Mouse (Mus musculus): ENCODE data around the gene Fkbp15.

The Fkbp15 gene

DNA sequence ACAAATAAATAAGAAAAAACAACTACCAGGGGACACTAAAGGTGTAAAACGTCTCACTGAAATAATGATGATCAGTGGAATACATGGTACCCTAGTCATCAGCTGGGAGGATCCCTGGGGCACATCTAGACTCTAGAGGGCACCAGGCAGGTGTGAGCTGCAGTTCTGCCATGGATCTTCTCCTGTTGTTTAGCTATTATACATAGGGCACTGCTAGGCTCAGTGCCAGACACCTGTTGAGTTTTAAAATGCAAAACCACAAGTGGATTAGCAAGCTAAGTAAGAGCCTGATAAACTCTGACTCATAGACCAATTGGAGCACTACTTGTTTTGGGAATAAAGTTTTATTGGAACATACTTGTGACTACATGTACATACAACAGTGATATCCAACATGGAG, 42.1 kb downstream of the Fkbp15 start:
- DNase-seq (ENCODE audit: low spot score in 2 of 2): no peak

DNA sequence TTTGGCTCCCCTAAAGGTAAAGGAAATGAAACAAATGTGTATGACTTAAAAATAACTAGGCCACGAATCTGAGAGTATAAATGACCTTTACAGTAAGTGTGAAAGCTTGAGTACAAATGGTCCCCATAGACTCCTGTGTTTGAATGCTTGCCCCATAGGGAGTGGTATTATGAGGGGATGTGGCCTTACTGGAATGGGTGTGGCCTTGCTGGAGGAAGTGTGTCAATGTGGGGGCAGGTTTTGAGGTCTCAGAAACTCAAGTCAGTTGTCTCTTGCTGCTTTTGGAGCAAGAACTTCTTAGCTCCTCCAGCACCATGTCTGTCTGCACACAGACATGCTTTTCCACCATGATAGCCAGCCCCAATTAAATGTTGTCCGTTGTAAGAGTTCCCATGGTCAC, 43.9 kb downstream of the Fkbp15 start:
- DNase-seq (ENCODE audit: low spot score in 2 of 2): no peak

DNA sequence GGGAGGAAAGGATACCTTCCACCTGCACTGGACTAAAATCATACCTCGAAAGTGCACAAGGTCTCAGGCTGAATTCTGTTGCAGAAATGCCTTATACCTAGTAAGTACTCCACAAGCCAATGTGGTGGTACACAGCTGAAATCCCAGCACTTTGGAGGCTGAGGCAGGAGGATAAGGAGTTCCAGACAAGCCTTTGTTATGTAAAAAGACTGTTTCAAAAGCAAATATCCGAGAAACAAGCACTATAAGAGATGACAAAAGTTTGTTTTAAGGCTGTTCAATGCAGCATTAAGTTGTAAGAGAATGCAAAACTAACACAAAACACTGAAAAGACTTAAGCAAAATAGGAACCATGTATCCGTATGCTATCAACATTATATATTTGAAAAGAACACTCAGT, 45.8 kb downstream of the Fkbp15 start:
- DNase-seq (ENCODE audit: low spot score in 2 of 2): no peak

DNA sequence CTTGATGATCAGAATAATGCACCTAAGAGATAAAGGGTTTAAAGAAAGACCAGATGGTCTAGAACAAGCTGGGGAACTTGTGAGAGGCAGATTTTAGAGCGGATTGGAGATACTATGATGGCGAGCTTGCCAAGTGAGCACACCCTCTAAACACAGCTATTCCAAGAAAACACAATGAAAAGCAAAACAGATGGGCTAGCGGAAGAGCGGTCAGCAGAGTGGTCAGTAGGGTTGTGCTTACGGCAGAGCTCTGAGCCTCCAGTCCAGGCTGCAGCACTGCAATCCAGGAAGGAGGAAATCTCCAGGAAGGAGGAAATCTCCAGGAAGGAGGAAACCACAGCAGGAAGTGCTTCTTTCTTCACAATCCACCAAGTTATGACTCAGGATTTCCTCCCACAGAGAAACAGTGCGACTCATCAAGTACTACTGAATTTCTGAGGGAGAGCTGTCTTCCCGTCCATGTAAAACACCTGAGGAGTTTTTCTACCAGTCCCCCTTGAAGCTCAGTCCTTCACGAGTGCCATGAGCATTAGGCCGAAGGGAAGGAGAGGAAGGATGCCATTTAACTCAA, 46.6 kb downstream of the Fkbp15 start:
- no peak for DNase-seq (ENCODE audit: low spot score in 2 of 2)

DNA sequence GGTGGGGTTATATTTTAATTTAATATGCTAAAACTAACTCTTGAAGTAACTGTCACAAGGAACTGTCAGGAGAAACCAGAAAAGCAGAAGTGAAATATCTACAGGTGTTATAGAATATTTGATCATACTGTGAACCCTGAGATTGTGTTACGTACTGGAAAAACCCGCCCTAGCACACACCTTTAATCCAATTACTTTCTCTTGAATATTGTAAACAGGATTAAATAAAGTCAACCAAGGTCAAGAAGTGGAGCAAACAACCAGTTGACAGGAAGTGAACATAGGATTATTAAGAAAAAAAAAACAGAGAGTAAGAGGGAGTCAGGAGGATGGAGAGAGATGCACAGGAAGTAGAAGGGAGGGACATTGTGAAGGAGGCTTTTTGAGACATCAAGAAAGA, 47.5 kb downstream of the Fkbp15 start:
- DNase-seq (ENCODE audit: low spot score in 2 of 2): no peak

DNA sequence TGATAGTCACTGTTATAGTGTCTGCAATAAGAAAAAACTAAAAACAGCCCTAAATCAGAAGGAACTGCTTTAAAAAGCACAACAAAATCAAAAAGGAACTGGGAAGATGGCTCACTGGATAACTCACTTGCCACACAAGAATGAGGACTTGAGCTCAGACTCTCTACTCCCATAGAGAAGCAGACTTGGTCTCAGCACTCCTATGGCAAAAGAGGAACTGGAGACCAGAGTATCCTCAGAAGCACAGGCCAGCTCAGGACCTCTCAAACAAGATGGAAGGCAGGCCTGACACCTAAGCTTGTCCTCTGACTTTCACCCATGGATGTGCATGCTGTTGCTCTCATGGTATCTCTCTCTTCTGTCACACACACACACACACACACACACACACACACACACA, 51.9 kb downstream of the Fkbp15 start:
- no peak for DNase-seq (ENCODE audit: low spot score in 2 of 2)

DNA sequence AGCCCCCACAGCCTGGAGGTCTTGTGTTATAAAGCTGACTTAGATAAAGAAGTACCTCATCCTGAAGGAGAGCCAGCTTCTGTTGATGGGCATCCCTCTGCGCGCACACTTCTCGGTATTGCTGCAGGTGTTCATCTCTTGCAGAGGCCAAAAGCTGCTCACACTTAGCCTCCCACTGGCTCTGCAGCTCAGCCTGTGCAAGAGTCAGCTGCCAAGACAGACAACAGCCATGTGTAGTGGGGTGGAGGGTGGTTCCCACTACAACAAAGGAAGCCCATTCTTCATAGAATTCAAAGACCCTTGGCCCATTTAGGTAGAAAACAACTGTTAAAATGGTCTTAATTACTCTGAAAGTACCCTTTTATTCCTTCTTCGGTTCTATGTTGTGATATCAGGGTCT, 53.5 kb downstream of the Fkbp15 start:
- DNase-seq (ENCODE audit: low spot score in 2 of 2): no peak

DNA sequence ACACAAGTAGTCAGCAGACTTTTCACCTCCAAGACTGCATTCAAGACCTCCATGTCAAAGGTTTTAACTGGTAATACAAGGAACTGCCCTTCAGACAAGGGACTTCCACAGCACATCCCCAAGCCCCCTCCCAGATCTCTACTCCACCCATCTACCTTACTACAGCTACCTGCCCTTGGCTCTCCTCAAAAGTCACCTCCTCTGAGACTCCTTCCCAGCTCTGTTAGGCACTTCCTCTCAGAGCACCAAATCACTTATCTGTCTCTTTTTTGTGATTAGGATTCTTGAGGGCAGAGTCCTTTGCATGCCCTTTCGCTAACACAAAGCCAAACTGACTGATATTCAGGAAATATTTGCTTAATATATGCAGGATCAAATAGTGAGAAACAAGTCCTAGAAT, 54.0 kb downstream of the Fkbp15 start:
- DNase-seq (ENCODE audit: low spot score in 2 of 2): no peak

DNA sequence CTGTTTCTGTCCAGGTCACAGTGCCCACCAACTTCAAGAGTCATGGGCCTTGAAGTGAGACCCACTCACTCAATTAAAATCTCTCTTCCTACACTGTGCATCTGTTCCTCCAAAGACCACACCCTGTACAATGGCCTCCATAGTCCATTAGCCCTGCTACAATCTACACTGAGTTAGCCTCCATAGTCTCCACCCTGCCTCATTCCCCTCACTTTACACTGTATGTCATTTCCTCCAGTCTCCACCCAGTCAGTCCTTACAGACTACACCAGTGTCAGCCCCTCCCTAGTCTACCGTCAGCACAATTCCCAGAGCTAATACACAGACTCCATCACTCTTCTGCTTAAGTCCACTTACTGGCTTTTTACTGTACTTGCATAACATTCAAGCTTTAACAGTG, 57.1 kb downstream of the Fkbp15 start:
- no peak for DNase-seq (ENCODE audit: low spot score in 2 of 2)

DNA sequence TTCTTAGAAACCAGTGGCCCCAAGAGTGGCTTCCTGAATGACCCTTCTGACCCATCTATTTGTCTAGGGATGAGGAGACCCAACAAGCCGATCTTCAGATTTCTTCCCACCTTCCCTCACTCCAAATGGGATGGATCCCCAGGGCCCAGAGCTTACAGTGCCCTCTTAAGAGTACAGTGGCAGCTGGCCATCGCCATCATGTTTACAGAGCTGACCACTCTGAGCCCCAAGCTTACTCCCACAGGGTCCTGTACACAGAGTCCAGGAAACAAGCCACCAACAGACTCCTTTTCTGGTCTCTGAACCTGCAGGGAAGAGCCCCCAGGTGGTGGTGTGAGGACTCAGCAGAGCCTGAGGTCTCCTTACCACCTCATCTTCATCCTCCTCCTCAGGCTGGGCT, 57.6 kb downstream of the Fkbp15 start:
- DNase-seq (ENCODE audit: low spot score in 2 of 2): no peak

DNA sequence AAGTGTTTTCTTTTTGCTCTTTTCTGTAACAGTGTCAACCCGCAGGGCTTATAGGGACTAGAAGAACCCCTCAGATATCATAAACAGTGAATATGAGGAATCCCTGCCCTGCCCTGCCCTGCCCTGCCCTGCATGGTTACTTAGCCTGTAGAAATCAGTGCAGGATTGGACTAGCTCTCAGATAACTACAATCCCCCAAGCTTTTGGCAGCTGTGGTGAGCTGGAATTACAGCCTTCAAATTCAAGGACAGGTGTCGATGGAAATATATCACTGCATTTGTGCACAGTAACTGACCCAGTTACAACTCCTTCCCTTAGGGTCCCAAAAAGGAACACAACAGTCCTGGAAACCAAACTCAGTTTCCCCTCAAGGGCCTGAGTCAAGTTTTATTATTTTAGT, 60.3 kb downstream of the Fkbp15 start:
- no peak for DNase-seq (ENCODE audit: low spot score in 2 of 2)

DNA sequence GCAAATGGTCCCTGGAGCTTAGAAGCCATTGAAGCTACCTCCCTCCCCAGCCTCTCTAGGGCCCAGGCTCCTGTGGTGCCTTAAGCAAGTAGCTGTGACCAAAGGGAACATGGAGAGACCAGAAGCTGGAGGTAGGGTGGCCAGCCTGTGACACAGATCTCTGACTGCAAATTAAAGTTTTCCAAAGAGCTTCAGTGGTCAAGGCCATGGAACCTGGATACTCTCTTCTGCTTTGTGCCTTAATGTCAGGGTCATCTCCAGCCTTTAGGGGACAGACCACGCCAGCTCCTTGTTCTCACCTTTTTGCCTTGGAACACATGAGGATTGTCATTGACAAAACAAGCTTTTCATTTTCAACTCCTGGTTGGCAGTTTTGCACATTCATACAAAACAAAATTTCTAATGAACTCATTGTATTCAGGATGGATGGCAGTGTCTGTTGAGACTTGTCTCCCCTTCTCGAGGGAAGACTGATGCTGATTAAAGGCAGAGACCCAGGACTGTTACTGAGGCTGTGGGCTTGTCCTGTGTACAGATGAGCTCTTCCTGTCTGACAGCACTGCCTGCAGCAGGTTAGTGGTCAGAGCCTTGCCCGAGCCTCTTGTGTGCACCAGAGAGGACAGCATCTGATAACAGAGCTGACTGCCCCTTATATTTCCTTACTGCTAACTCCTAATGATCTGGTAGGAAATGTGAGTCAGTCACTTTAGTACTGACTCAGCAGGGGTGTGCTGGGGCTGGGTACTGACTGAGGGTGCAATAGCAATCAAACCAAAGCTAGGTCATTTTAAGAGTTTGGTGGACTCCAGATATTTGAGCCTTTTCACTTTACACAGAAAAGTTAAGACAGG, 62.8 kb downstream of the Fkbp15 start:
- no peak for DNase-seq (ENCODE audit: low spot score in 2 of 2)

DNA sequence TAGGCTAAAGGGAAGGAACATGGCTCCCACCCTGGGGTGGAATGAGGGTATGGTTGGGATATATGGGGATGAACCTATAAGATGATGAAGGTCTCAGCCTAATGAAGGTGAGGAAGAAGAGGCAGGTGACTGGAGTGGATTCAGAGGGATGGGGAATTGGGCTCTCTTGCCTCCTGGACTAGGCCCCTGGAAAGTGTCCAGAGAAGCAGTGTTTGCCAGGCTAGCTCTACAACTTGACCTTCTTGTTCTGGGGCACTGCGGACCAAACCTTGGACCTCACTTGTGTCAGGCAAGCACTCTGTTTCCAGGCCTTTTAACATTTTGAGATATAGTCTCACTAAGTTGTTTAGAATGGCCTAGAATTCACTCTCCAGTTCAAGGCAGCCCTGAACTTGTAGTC, 65.6 kb downstream of the Fkbp15 start:
- DNase-seq (ENCODE audit: low spot score in 2 of 2): no peak

DNA sequence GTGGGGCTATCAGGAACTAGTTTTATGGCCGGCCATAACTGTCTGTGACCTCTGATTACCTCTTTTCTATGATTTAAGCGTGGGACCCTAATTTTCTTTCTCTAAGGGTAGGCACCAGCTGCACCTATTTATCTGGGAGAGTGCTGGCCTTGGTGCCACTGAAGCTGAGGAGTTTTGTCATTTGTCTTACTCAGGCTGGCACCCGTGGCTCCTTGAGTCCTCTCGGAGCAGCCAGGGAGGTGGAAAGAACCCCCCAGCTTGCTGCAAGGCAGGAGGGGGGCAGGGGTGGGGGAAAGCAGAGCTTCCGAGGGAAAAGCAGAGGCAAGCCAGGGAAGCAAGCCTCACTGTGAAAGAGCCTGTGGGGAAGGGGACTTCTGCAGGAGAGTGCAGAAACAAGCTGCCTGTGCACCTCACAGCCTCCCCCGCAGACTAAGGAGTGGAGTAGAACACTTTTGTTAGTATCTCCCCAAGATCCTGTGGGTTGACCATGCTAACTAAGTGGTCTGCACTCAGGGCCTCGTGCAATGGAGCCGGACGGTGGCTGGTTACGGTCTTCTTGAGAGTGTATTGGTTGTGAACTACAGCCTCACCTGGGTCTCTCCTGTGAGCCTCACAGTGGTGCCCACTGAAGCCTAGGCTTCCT, 67.0 kb downstream of the Fkbp15 start:
- no peak for DNase-seq (ENCODE audit: low spot score in 2 of 2)

DNA sequence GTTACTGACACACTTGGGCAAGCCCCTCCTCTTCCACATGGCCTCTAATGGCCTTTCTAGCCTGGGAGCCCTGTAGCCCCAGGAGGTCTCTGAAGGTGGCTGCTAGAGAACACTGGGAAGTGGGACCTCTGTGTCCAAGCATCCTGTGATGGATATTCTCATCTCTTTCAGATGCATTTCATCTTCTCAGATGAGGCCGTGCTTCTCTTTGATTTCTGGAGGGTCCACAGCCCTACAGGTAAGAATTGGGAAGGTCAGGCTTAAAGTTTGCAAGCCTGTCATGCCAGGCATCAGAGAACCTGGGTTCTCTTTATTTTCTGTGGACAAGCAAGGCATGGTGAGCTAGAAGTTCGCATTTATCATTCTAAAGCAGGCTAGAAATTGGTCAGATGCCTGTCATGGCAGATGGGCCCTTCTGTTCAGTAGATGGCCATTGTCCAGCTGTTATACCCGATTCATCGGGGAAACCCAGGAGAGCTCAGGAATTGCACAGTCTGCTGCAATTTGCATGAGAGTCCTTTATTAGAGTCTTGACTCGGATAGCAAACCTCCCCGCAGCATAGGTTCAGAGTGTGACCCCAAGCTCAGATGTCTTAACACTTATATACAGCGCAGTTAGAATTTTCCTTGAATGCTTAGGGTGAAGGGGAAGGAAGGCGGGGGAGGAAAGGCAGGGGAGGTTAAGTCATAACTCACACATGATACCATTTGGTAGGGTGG, 67.7 kb downstream of the Fkbp15 start:
- no peak for DNase-seq (ENCODE audit: low spot score in 2 of 2)

DNA sequence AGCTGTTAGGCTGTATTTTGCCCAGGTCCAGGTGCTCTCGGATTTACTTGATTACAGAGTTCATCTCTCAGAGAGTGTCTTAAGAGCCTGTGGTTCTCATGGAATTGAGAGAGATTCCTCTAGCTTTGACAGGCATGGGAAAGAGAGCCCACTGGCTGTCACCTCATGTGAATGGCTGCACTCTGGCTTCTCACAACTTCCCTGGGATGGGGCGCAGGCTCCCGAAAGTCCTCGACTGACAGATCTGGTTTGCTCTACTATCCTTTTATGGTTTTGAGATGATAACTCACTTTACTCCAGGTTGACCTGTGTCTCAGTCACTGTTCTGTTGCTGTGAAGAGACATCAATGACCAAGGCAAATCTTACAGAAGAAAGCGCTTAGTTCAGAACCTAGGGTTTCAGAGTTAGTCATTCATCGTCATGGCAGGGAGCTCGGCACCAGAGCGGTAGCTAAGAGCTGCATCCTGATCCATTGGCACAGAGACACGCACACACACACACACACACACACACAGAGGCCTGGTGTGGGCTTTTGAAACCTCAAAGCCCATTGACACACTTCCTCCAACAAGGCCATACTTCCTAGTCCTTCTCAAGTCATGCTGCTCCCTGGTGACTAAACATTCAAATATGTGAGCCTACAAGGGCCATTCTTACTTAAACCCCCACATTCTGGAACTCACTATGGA, 69.4 kb downstream of the Fkbp15 start:
- DNase-seq (ENCODE audit: low spot score in 2 of 2): no peak

DNA sequence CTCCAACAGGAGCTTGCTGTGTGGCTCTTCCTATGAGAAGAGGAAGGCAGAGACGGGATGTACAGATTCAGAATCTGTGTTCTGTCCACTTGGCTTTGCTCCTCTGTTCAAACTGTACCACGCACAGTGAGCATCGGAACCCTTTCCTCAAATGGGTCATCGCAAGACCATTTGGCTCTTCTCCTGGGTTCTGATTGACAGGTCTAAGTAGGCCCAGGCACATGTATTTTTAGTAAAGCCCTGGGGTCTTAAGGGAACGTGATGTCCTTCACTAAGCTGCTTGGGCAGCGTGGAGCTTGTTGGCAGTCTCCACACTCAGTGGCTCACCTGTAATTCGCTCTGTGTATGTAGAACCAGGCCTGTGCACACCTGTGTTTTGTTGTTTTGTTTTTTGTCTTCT, 71.1 kb downstream of the Fkbp15 start:
- no peak for DNase-seq (ENCODE audit: low spot score in 2 of 2)

DNA sequence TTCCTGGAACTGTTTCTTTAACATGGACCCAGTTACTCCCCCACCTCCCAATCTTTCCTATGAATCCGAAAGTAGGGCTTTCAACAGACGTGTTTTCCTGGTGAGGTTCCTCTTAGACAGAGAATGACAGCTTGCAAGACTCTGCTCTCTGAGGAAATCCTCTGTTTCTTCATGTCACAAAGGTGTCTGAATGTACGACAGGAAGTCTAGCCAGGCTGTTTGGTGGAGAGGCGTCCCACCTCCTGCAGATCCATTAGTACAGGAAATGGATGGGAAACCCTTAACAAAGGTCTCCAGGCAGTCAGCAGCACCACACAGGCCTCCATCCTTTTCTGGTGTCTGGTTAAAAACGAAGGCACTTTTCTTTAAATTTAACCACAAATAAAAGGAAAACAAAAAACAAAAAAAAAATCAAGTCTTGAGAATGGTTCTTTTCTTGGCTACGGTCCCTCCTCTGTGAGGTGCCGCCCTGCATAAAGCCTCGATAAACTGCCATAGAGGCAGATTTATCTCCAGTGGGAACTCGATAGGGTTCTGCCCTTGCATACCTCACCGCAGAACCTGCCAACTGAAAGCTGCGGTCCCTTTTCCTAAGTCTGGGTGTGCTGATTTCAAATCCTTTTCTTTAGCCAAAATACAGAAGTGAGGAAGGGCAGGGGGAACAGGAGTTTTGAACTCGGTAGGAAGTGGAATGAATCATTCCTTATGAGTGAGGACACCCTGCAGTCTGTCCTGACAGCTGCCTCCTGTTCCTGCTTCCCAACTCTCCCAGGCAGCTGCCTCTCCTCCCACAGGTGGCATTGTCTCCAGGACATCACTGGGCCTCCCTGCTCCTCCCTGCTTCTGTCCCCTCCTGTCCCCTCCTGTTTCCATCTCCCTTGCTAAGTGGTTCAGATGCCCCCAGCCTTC, 73.1 kb downstream of the Fkbp15 start:
- DNase-seq (ENCODE audit: low spot score in 2 of 2): no peak

DNA sequence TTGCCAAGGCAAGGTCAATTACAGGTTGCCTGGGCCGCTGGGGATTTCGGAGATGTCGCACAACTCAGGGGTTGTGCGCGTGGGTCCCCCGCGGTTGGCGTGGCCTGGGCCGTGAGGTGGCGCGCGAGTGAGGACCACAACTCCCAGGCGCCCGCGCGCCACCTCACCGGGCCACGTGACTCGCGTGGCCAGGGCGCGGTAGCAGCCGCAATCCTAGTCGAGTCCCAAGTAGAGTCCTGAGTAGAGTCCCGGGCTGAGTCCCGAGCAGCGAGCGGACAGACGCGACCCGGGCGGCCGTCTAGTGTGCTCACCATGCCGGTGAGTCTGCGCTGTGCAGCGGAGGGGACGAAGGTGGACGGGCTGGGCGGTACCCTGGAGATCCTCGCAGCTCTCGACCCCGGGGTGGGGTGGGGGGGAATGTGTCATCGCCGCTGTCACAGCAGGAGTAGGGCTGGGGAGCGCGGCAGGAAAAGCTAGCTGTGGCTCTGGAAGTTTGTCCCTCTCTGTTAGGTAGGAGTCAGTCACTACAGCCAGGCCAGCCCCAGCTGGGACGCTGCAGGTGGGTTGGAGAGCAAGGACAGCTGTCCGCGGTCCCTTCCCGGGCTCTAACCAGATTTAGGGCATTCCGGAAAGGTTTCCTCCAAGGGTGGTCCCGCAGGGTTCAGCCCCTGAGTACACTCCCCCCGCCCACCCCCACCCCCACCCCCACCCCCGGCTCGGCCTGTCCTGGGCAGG, 73.9 kb downstream of the Fkbp15 start:
- peak in 1 of 2 experiments; percentile 45 for DNase-seq (ENCODE audit: low spot score in 2 of 2)

DNA sequence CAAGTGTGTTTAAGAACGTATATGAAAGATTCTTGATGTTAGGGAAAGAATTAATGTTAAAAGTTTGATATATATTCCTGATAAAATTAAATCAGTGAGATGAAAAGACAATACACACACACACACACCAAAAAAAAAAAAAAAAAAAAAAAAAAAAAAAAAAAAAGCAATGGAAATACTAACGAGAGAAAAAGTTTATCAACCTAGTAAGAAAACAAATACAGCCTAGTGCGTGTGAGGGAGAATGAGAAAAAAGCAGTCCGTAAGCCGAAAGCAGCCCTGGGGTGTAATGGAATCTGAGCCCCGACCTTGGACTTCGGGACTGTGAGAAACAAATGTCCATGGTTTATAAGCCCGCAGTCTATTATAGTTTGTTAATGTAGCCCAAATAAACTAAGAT, 74.8 kb downstream of the Fkbp15 start:
- no peak for DNase-seq (ENCODE audit: low spot score in 2 of 2)
